Mouse (Mus musculus) layer of hippocampus, adult 11-12 months (tissue): ENCODE data around the gene Gm14410.
"Not testable (repeated sequence)": the region's sequence is repeated elsewhere in the genome, so short reads cannot be mapped to it uniquely, and the experiment has no call there.

ENCODE experiments used
- DNase-seq: peaks from one replicate; pipeline ENCODE4 v3.0.0; 2022; ENCODE audit warnings: low spot score

The Gm14410 gene

GRCm38 (mm10) chr2:177206341-177206740 is at the start of gene Gm14410:
Gene Gm14410 (minus strand): TSS chr2:177206421.
- peak; percentile 90 for DNase-seq

- DNase-seq = not testable (repeated sequence)
These were observed 41.2 kb upstream of the Gm14410 start for GRCm38 (mm10) chr2:177247449-177247848.

GRCm38 (mm10) chr2:177230461-177230860 is 24.2 kb upstream of the Gm14410 start:
- DNase-seq = not testable (repeated sequence)

GRCm38 (mm10) chr2:177172749-177173148 is 33.5 kb downstream of the Gm14410 start:
- not testable (repeated sequence) for DNase-seq
